Mouse (Mus musculus): ENCODE results near the gene Trpc6.

DNA sequence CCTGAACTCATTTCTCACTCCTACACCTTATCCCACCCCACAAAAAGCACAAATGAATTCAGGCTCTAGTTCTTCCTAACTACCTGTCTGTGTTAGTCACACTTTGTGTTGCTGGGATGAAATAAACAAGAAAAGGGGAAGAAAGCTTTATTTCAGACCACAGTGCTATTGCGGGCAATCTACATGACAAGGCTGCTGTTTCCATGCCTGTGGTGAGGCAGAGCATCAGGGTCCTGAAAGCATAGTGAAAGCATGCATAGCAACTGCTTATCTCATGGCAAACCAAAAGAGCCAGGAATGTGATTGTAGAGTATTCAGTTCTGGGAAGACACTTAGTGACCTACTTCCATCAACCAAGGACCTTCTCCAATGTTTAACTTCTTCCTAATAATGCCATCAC lies 10.3 kb upstream of the Trpc6 start:
- TF ChIP-seq CTCF (IDR thresholded peaks at IDR 0.05; ENCODE audit: low read depth, low read length) (no peak), GATA1 (IDR thresholded peaks at IDR 0.05; ENCODE audit: borderline replicate concordance, low read length) (no peak)
